Comparison of ENCODE assay signal across 15 mouse cellular contexts in the genomic region with DNA sequence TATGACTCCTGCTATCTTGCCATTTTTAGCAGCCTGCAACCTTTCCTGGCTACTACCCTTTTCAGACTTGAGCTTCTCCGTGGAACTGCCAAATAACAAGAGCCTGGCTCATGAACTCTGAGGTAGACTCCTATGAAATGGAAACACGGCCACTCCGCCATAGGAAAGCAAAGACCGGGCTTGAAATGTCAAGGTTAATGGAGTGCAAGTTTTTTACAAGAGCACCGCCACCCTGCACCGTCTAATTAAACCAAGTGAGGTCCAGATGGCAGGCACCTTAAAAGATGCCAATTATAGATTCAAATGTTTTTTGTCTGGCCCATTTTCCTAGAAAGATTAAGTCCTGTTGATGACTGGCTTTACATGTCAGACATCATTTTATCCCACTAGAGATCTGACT.
"Had no signal": no experiment of that assay in that cellular context is flagged by ENCODE, and none has a peak within 500 bp of the region (broad histone marks: within the 10 kb centered on the region; RNA-seq: fewer than 3 reads in every experiment).

No protein-coding gene starts in this region.

- H3K4me2 ChIP-seq: midbrain, embryonic 12.5 days; neural tube, embryonic 15.5 days; stomach, embryonic 15.5 days had no signal

- H3K4me3 ChIP-seq: left cerebral cortex, adult 2 months; midbrain, embryonic 12.5 days; myocyte; neural tube, embryonic 15.5 days; stomach, embryonic 15.5 days had no signal

- H3K27me3 ChIP-seq: midbrain, embryonic 12.5 days; neural tube, embryonic 15.5 days; stomach, embryonic 15.5 days had no signal

- H3K36me3 ChIP-seq: midbrain, embryonic 12.5 days; neural tube, embryonic 15.5 days; stomach, embryonic 15.5 days had no signal

- H3K9me3 ChIP-seq: midbrain, embryonic 12.5 days; neural tube, embryonic 15.5 days; stomach, embryonic 15.5 days had no signal

- H3K9ac ChIP-seq: liver, embryonic 14.5 days; midbrain, embryonic 12.5 days; neural tube, embryonic 15.5 days; stomach, embryonic 15.5 days had no signal

- H3K27ac ChIP-seq: left cerebral cortex, adult 2 months; liver, embryonic 14.5 days; midbrain, embryonic 12.5 days; neural tube, embryonic 15.5 days; stomach, embryonic 15.5 days had no signal

- H3K4me1 ChIP-seq: midbrain, embryonic 12.5 days; stomach, embryonic 15.5 days had no signal

- ATAC-seq: intestine, postnatal 0 days; midbrain, embryonic 16.5 days had no signal

- DNase-seq: kidney, adult 8-10 months; kidney, postnatal 25 days; lung, adult 18-20 months; lung, postnatal 36 days; right cerebral cortex, postnatal 14 days; thymus, adult 2 months; thymus, postnatal 36 days had no signal
